Mouse (Mus musculus): ENCODE data around the gene Gm14214. TPM values are rescaled to one million over a fixed set of nuclear protein-coding genes. Genes with fewer than 3 reads are reported as not detected.
A peak's percentile ranks its signal among the peaks of the same experiment; 100 is the strongest.

Gm14214 gene
- polyA plus RNA-seq, 1 experiment, result not detected

GRCm38 (mm10) chr2:154782361-154782760 lies 12.5 kb upstream of the Gm14214 start:
- H3K4me3 ChIP-seq (replicated peaks; ENCODE audit: extremely low read depth, low read depth, low read length), result no peak overlapping the region
- peaks cover 4% of the 10 kb centered on the region for H3K4me1 ChIP-seq (ENCODE audit: control insufficient read depth, insufficient read depth, low read length)
- TF ChIP-seq POLR2A (IDR thresholded peaks at IDR 0.05; ENCODE audit: borderline replicate concordance, extremely low read depth, low read depth, low read length) (no peak), CTCF (IDR thresholded peaks at IDR 0.05; ENCODE audit: insufficient read depth, low read length) (no peak)
- 68% methylated on average over 4 of the region's 4 CpGs for WGBS
- DNase-seq, result no peak

- 56% methylated on average over 3 of the region's 3 CpGs for WGBS
- no peak for DNase-seq
- Histone ChIP-seq H3K4me3 (replicated peaks; ENCODE audit: extremely low read depth, low read depth, low read length) (no peak overlapping the region), H3K4me1 (ENCODE audit: control insufficient read depth, insufficient read depth, low read length) (peaks cover 4% of the 10 kb centered on the region)
- TF ChIP-seq CTCF (IDR thresholded peaks at IDR 0.05; ENCODE audit: insufficient read depth, low read length) (no peak), POLR2A (IDR thresholded peaks at IDR 0.05; ENCODE audit: borderline replicate concordance, extremely low read depth, low read depth, low read length) (no peak)
Observed at GRCm38 (mm10) chr2:154779648-154780047, 9.8 kb upstream of the Gm14214 start.

DNA sequence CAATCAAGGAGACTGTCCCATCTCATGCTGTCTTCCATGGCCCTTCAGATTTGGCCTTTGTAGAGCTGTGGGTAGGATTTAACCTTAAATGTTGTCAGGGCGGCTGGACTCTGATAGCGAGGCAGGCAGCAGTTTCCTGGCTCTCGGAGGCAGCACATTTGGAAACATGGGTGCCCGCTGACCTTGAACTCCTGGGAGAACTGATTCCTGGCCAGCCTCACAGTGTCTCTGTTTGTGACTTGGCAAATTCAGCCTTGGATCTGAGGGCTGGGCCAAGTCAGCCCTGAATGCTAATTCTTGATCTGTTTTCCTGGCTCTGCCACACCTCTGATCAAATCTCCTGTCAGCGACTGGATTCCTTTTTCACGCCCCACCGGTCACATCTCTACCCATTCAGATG lies 6.7 kb upstream of the Gm14214 start:
- no peak for DNase-seq
- Histone ChIP-seq H3K4me1 (ENCODE audit: control insufficient read depth, insufficient read depth, low read length) (peaks cover 4% of the 10 kb centered on the region), H3K4me3 (replicated peaks; ENCODE audit: extremely low read depth, low read depth, low read length) (no peak overlapping the region)
- TF ChIP-seq POLR2A (IDR thresholded peaks at IDR 0.05; ENCODE audit: borderline replicate concordance, extremely low read depth, low read depth, low read length), result no peak
- TF ChIP-seq CTCF (IDR thresholded peaks at IDR 0.05; ENCODE audit: insufficient read depth, low read length), result no peak
- 58% methylated on average over 7 of the region's 7 CpGs for WGBS

DNA sequence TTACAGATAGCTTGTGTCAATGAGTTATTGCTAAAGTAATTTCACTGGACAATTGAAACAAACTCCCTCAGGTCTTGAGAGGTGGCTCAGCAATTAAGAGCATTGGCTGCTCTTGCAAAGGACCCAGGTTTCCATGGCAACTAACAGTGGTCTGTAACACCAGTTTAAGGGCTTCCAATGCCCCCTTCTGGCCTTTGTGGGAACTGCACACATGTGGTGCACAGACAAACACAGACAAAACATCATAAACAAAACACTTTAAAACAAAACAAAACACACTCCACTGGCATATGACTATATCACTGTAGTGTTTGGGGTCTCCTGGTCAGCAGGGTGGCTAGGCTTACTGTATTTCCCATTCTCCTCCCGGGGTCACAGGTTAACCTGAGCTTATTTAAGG lies 4.2 kb upstream of the Gm14214 start:
- Histone ChIP-seq H3K4me1 (ENCODE audit: control insufficient read depth, insufficient read depth, low read length) (peaks cover 4% of the 10 kb centered on the region), H3K4me3 (replicated peaks; ENCODE audit: extremely low read depth, low read depth, low read length) (no peak overlapping the region)
- WGBS, result 76% methylated on average over 1 of the region's 1 CpGs
- TF ChIP-seq CTCF (IDR thresholded peaks at IDR 0.05; ENCODE audit: insufficient read depth, low read length), result no peak
- TF ChIP-seq POLR2A (IDR thresholded peaks at IDR 0.05; ENCODE audit: borderline replicate concordance, extremely low read depth, low read depth, low read length), result no peak
- DNase-seq, result no peak

DNA sequence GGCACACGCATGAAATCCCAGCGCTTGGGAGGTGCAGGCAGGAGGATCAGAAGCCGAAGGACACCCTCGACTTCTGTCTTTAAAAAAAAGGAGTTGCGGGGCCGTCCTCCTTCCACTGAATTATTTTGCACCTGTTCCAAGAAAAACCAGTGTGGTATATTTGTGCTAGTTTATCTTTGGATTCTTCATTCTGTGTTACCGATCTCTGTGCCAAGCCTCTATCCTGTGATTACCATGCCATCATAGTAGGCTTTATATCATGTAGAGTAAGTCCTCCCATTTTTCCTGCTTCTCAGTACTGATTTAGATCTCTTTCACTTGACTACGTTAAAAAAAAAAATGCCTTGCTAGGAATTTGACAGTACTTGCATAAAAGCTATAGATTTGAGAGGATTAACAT lies 1.8 kb upstream of the Gm14214 start:
- no peak for TF ChIP-seq CTCF (IDR thresholded peaks at IDR 0.05; ENCODE audit: insufficient read depth, low read length)
- TF ChIP-seq POLR2A (IDR thresholded peaks at IDR 0.05; ENCODE audit: borderline replicate concordance, extremely low read depth, low read depth, low read length), result no peak
- H3K4me1 ChIP-seq (ENCODE audit: control insufficient read depth, insufficient read depth, low read length), result no peaks in the 10 kb centered on the region
- DNase-seq, result no peak
- 77% methylated on average over 8 of the region's 8 CpGs for WGBS
- no peak overlapping the region for H3K4me3 ChIP-seq (replicated peaks; ENCODE audit: extremely low read depth, low read depth, low read length)

DNA sequence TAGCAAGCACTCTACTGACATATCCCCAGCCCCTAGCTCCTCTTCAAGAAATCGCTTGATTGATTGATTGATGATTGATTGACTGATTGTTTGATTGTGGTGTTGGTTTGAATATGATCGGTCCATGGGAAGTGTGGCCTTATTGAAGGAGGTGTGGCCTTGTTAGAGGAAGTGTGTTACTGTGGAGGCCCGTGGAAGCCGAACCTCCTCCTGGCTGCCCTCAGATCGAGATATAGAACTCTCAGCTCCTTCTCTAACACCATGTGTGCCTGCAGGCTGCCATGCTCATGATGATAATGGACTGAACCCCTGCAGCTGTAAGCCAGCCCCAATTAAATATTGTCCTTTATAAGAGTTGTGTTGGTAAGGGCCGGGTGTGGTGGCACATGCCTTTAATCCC lies 2.8 kb downstream of the Gm14214 start:
- H3K4me1 ChIP-seq (ENCODE audit: control insufficient read depth, insufficient read depth, low read length), result no peaks in the 10 kb centered on the region
- H3K4me3 ChIP-seq (replicated peaks; ENCODE audit: extremely low read depth, low read depth, low read length), result no peak overlapping the region
- no peak for DNase-seq
- 74% methylated on average over 6 of the region's 6 CpGs for WGBS
- TF ChIP-seq CTCF (IDR thresholded peaks at IDR 0.05; ENCODE audit: insufficient read depth, low read length) (no peak), POLR2A (IDR thresholded peaks at IDR 0.05; ENCODE audit: borderline replicate concordance, extremely low read depth, low read depth, low read length) (no peak)

- no peak overlapping the region for H3K4me3 ChIP-seq (replicated peaks; ENCODE audit: extremely low read depth, low read depth, low read length)
- 50% methylated on average over 8 of the region's 8 CpGs for WGBS
- H3K4me1 ChIP-seq (ENCODE audit: control insufficient read depth, insufficient read depth, low read length), result no peaks in the 10 kb centered on the region
- no peak for DNase-seq
- TF ChIP-seq POLR2A (IDR thresholded peaks at IDR 0.05; ENCODE audit: borderline replicate concordance, extremely low read depth, low read depth, low read length) (no peak), CTCF (IDR thresholded peaks at IDR 0.05; ENCODE audit: insufficient read depth, low read length) (no peak)
Observed at GRCm38 (mm10) chr2:154765554-154766008, 4.2 kb downstream of the Gm14214 start.

DNA sequence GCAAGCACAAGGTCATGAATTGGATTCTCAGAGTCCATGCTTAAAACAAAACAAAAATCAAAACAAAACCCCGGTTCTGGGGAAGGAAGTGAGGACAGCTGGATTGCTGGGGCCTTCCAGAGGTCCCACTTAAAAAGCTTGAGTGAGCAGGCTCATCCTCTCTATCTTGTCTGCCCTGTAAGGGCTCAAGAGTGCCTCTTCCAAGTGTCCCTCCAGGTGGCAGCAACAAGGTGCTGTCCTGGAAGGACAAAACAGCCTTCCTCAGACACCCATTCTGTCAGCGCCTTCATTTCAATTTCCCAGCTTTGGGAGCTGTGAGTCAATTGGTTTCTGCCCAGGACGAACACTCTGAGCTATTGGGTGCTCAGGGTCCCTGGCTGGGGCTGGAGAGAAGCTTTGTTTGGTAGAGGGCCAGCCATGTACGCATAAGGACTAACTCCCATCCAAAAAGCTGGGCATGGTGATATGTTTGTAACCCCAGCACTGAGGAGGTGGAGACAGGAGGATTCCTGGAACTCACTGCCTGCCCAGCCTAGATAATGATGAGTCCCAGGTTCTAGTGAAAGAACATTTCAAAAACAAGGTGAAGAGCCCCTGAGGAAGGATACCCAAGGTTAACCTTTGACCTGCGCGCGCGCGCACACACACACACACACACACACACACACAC lies 4.9 kb downstream of the Gm14214 start:
- TF ChIP-seq CTCF (IDR thresholded peaks at IDR 0.05; ENCODE audit: insufficient read depth, low read length) (peak; percentile 35; the same call in 1 of the 2 replicates), POLR2A (IDR thresholded peaks at IDR 0.05; ENCODE audit: borderline replicate concordance, extremely low read depth, low read depth, low read length) (no peak)
- Histone ChIP-seq H3K4me3 (replicated peaks; ENCODE audit: extremely low read depth, low read depth, low read length) (no peak overlapping the region), H3K4me1 (ENCODE audit: control insufficient read depth, insufficient read depth, low read length) (no peaks in the 10 kb centered on the region)
- 83% methylated on average over 9 of the region's 9 CpGs for WGBS
- DNase-seq, result no peak

DNA sequence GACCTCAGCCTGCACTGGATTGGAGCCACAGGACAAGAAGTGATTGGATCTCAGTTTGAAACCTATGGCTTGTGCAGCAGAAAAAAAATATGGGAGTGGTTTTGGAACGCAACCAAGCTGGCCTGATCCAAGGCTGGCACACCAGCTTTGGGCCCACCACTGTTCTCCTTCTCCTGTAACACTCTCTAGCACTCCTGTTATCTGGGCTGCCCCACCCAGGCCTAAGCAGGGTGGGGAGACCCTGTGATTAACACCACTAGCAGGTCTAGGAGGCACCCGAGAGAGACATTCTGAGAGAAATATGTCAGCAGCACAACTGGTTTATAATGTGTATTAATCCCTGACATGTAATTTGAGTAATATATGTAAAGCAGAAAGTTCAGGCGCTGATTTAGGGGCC lies 6.6 kb downstream of the Gm14214 start:
- H3K4me3 ChIP-seq (replicated peaks; ENCODE audit: extremely low read depth, low read depth, low read length), result no peak overlapping the region
- no peak for DNase-seq
- WGBS, result 78% methylated on average over 3 of the region's 3 CpGs
- no peaks in the 10 kb centered on the region for H3K4me1 ChIP-seq (ENCODE audit: control insufficient read depth, insufficient read depth, low read length)
- TF ChIP-seq CTCF (IDR thresholded peaks at IDR 0.05; ENCODE audit: insufficient read depth, low read length) (no peak), POLR2A (IDR thresholded peaks at IDR 0.05; ENCODE audit: borderline replicate concordance, extremely low read depth, low read depth, low read length) (no peak)

DNA sequence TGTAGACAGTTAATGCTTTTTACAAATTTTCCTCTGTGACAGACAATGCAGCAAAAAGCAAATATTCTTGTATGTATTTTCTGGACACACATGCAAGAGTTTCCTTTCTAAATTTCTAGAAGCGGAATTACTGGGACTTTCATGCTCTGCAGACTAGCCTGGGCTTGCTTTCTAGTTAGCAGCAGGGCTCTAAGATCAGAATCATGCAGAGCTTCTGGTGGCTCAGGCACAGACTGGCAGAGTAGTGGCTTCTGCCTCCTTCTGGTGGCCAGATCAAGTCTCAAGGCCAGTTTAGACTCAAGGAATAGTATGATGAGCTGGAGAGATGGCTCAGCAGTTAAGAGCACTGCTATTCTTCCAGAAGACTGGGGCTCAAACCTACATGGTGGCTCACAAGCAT lies 11.4 kb downstream of the Gm14214 start:
- no peak for TF ChIP-seq CTCF (IDR thresholded peaks at IDR 0.05; ENCODE audit: insufficient read depth, low read length)
- no peak for TF ChIP-seq POLR2A (IDR thresholded peaks at IDR 0.05; ENCODE audit: borderline replicate concordance, extremely low read depth, low read depth, low read length)
- 82% methylated on average over 1 of the region's 1 CpGs for WGBS
- DNase-seq, result no peak
- Histone ChIP-seq H3K4me1 (ENCODE audit: control insufficient read depth, insufficient read depth, low read length) (no peaks in the 10 kb centered on the region), H3K4me3 (replicated peaks; ENCODE audit: extremely low read depth, low read depth, low read length) (no peak overlapping the region)
